Mouse (Mus musculus) cerebellum, adult 9-11 months (tissue): Measurements from ENCODE around the gene Olig2.
"Not testable (repeated sequence)": the region's sequence is repeated elsewhere in the genome, so short reads cannot be mapped to it uniquely, and the experiment has no call there.

Experiments
- DNase-seq: peaks from one replicate; pipeline ENCODE4 v3.0.0; 2022

The Olig2 gene

DNA sequence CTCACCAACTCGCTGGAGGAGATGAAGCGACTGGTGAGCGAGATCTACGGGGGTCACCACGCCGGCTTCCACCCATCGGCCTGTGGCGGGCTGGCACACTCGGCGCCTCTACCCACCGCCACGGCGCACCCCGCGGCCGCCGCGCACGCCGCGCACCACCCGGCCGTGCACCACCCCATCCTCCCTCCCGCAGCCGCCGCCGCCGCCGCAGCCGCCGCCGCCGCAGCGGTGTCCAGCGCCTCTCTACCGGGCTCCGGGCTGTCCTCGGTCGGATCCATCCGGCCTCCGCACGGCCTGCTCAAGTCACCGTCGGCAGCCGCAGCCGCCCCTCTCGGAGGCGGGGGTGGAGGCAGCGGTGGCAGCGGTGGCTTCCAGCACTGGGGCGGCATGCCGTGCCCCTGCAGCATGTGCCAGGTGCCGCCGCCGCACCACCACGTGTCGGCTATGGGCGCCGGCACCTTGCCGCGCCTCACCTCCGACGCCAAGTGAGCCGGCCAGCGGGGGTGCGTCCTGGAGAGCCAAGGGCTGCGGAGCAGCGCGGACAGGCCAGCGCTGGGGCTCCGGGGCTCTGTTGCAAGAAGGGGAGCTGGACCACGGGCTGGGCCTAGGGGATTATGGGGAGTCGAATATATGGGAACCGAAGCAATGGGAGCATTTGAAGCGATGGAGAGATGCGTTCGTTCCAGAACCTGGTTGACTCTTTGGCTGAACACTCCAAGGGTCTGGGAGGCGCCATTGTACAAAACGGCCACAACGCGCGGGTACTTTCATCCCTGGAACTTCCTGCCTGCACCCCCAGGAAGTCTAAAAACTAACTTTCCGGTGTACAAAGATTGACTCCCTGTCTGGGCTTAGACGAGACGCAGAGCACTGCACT is 1.9 kb downstream of the Olig2 start:
- no peak for DNase-seq

DNA sequence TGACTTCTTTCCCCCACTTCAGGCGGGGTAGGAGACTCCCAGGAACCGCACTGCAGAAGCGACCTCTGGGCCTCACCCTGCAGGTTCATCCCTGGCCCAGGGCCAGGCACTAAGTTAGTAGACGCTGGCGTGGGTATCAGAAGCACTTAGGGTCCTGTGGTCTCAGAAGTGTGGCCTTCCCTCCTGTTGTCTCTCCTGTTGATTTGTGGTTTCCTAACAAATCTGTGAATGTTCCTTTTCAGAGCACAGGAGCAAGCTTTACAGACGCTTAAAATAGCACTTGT is 2.4 kb downstream of the Olig2 start:
- DNase-seq: no peak

DNA sequence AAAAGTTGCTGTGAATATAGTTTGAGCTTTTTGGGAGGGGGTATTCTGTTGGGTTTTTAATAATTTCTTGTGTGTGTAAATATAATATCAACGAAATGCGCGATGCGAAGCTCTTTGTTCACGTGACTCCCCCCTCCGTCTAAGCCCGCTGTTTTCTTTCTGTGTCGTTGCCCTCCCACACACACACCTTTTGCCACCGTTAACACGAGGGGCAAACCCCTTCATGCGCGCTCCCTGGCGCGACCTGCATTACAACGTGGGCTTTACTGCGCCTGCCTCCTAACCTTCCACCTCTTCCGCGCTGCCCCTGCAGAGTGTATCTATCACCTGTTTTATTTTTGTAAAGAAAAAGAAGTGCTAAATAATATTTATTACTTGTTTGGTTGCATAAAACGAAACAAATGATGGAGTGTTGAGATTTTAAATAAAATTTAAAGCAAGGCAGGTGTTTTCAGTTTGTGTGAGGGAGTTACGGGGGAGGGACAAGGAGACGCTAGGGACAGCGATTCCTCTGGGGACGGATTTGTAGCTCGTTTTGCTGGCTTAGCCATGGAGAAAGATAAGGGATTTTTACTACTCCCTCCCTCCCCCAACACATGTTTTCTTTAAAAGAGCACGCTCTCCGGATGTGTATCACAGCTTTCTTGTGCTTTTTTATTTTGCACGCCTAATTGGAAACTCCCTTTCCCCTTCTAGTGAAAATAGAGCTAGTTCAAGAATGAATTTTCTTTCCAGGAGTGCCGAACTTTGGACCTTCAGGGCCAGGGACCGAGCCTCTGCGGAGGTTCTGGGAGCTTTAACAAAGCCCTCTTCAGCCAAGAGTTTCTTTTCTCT is 3.2 kb downstream of the Olig2 start:
- DNase-seq: no peak

DNA sequence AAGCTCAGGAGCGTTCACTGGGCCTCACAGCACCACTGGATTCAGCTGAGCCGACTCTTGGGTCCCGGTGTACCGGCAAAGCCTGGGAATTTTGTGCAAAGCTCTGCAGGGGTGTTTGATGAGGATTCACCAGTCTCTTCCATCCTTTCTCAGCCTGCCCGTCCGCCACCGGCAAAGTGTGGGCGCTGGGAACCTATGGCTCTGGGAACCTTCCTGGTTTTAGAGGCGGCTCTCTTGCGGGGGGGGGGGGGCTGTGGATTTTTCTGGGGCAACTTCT is 3.8 kb downstream of the Olig2 start:
- DNase-seq: no peak

DNA sequence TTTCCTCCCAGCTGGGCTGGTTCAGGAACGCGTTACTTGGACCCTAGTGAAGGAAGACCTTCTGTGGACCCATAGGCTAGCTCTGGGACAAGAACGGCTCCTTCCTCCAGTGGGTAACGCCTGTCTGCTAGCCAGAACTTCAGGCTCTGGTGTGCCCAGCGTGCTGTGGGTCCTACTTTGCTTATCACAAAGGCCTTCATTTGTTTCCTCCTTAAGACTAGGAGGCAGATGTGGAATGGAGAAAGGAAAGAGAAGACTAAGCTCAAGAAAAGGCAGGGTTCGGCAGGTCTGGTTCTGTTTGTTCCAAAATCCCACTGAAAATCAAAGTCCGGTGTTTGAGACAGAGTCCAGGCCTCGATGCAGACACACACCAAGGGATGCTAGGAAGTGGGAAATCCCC is 4.4 kb downstream of the Olig2 start:
- DNase-seq: no peak

DNA sequence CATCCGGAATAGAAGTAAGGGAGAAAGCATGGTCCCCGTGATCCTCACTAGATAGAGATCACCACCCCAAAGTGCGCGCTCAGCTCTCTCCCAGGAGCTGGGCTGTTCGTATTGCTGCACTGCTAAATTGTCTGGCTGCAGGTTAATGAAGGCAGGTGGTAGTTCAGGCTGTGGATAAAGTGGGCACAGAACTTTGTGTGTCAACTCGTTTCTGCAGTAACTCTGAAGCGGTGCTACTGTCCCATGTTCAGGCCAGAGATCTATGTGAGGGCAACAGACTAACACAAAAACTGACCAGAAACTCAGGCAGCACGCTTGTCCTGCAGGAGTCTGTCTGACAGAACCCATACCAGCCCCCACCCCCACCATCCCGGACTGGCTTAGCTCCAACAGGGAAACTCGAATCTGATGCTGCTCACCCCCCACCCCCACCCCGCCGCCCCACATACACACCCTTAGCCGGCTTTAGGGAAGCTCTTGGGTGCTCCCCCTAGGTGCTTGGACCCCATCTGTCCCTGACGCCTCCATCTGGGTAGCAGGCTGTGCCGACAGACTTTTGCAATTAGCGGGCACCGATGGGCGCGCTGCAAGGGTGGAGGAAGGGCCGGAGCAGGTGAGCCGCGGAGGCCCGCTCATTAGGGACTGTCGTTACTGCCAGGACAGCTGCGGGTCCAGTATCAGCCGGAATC is 6.7 kb downstream of the Olig2 start:
- no peak for DNase-seq

DNA sequence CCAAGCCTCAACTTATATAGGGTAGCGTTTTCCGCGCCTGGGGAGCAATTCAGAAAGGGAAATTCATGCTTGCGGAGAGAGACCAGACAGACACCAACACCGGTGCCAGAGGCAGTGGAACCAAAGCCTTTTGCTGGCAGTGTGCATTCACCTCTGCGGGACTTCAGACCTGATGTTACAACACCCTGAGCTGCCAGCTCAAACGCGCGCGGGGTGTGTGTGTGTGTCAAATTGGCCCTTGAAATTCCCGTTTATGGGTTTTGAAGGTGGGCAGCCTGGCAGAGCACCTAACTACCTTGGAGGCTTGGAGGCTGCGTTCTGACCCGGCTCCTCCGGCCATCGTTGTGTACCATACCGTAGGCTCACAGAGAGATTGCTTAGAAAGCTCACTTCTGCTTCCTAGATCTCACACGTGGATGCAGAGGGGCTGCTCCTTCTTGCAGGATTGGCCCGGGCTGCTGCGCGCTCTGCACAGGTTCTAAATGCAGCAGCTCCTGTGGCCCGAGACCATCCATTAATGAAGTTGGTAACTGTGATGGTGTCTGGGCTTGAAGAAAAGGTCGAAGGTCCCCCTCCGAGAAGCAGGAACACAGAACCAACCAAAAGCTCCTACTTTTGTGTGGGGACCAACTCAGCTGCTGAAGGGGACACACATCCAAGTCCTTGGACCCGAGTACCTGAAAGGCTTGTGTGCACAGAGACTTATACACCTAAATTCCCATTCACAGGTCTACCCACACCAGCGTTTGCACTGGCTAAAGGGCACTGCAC is 7.4 kb downstream of the Olig2 start:
- DNase-seq: no peak

DNA sequence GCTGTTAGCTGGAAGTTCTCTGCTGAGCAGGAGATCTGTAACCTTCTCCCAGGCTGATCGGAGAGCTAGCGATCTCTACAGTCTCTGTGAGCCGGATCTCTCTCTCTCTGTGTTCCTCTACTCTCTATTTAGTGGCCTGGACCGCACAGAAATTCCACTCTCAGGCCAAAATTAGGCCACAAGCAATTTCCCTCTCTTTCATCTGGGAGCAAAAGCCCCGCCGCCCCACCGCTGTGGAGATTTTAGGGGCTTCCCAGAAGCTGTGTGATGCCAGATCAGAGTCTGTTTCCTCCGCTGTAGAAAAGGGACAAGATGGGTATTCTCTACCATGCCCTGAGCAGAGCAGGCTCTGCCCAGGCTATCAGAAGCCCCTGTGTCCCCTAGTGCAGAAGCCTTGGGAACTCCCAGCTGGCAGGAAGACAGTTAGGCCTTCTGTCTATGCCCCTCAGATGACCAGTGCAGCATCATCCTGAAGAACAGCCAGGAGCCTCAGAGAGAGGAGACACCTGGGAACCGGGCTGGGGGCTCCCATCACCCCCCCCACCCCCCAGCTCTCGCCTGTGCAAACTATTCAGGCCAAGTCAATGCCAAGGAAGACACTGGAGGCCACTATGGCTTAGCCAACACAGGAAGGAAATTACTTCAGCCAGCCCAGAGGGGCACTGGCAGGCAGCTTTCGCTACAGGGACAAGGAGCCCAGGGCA is 8.1 kb downstream of the Olig2 start:
- DNase-seq: no peak

DNA sequence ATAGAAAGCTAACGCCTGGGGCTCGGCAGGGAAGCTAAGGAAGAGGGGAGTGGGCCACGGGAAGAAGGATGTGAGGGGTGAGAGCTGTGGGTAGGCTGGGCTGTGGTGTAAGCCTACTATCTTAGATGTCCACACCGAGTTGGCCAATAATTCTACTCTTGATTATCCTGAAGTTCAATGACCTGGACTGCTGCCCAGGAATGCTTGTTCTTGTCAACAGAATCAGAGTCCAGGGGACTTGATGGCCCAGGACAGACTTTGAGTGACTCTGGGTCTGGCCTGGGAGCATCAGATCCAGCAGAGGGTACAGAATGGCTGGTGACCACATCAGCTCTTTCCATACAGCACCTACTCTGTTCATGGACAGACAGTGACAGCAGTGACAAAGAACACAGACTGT is 13.8 kb downstream of the Olig2 start:
- no peak for DNase-seq

DNA sequence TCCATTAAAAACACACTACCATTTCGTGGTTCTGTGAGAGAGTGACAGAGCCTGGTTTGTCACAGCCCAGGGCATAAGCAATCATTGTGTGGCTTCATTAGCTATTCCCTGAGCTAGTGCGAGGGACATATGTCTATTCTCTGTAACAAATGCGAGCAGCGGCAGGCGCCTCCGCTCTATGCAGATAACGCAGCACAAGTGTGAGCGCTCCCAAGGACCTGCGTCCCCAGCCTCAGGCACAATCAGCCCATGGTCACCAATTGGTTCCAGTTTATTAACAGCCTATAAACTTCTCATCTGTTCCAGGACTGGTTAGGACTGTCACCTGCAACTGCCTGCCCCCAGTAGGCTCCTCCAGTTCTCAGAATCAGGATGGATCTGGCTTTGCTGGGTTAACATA is 21.0 kb downstream of the Olig2 start:
- no peak for DNase-seq

DNA sequence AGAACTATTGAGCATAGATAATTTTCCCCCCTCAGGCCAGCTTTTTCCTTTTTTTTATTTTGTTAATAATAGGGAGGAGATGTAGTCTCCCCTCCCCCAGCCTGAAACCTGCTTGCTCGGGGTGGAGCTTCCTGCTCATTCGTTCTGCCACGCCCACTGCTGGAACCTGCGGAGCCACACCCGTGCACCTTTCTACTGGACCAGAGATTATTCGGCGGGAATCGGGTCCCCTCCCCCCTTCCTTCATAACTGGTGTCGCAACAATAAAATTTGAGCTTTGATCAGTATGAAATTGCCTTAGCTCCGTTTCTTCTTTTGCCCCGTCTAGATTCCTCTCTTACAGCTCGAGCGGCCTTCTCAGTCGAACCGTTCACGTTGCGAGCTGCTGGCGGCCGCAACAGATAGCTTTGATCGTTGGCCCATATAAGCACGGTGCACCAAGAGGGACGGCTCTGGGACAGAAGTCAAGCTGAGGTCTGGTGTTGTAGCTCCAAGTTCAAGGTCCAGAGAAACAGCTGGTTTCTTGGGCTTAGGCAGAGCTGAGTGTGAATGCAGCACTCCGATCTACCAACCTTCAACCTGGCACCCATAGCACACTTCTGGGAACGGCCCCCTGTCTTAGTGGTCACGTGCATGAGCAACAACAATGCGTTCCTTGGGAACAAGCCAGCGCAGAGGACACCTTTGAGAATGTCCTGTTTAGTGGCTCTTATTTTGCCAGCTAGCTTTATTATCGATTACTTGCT is 30.3 kb downstream of the Olig2 start:
- DNase-seq: not testable (repeated sequence)

DNA sequence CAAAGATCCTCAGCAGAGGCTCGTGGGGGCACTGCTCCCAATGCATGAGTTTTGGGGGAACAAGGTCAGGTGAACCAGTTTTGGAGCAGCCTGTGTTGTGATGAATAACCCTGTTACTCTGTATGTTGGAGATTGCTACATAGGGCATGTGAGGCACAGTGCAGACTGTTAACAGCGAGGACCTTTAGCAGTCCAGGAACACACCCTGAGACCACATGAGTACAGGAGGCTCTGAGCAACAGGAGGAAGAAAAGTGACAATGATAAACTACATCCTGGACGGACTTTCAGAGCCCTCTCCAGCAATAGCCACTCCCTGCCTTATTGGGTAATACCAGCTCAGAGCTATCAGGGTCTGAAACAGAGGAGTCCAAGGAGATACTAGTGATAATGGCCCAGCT is 33.7 kb downstream of the Olig2 start:
- DNase-seq: no peak

DNA sequence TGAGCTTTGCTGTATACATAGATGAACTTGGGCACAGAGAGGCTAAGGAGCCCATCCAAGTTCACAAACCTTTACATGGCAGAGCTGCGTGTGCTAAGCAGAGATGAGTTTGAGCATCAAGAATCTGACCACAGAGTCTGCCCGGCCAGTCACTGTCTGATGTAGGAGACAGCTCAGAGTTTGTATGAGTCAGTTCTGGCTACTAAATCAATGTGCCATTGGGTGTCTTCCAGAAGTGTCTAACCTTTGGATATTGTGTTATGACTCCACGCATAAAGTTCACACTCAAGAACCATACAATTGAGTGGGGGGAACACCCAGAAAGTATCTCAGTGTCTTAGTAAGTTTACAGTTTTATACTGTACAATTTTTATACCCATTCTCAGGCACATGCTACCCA is 35.6 kb downstream of the Olig2 start:
- DNase-seq: no peak

DNA sequence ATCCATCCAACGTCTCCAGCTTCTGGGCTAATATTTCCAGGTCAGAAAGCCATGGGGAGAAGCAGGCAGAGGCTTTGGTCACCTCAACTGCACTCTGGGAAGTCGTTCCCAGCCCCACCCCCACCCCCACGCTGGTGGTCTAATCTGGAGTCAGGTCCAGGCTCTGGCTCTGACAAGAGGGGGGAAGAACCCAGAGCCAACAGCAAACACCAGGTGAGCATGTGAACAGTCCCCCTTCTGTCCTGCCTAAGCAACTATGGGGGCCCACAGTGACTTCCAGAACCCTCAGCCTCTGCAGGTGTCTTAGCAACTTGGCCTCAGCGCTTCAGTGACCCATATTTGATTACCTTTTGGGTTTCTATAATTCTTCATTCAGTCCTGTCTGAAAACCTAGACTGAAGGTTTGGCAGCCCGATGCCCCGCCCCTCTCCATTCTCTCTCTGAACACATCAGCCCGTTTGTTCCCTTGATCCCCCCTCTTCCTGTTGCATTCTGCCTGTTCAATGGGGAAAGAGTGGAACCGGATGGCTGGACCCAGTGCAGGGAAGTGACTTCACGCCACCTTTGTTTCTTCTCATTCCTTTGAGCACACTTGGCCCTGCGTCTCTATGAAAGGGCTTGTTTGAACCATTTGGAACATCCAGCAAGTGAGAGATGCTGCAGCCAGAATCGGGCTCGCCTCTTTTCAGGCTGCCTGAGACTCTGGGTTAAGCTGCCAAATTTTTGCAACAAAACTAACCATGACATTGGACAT is 37.4 kb downstream of the Olig2 start:
- DNase-seq: no peak

DNA sequence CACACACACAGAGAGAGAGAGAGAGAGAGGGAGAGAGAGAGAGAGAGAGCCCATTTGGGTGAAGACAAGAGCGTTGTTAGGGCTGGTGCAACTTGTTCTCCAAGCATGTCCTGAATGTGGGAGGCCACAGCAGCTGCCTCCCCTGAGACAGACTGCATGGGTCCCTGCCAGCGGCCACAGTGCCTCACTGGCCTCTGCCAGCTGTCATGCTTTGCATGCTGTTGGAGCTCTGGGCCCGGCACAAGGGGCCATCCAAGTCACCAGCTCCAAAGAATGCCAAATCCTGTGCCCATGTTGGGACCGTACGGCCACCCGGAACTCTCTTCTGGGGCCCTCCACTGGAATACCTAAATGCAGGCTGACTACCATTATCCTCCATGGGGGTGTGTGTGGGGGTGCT is 40.7 kb downstream of the Olig2 start:
- DNase-seq: peak; percentile 46

DNA sequence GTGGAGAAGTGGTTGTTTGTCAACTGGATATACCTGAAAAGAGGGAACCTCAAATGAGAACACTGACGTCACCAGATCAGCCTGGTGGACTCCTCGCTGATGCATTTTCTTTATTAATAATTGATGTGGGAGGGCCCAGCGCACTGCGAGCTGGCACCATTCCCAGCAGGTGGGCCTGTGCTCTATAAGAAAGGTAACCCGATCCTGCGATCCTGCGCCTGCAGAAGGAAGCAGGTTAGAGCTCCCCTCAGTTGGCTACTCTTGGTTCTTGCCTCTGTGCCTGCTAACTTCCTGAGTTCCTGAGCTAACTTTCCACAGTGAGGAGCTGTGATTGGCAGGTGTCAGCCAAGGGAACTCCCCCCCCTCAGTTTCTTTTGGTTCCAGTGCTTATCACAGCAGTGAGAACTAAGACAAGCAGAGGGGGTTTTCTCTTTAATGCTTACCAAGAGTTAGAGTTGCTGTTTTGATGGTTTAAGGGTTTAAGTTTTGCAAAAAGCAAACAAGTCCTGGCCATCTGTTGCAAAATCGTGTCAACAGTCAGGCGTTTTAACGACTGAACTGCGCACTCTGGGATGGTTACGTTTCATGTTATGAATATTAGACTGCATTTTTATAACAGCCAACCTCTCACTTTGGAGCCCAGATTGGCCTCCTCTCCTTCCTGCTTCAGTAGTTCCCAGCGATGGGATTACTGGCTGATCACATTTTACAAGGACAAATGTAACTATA is 43.6 kb downstream of the Olig2 start:
- no peak for DNase-seq

DNA sequence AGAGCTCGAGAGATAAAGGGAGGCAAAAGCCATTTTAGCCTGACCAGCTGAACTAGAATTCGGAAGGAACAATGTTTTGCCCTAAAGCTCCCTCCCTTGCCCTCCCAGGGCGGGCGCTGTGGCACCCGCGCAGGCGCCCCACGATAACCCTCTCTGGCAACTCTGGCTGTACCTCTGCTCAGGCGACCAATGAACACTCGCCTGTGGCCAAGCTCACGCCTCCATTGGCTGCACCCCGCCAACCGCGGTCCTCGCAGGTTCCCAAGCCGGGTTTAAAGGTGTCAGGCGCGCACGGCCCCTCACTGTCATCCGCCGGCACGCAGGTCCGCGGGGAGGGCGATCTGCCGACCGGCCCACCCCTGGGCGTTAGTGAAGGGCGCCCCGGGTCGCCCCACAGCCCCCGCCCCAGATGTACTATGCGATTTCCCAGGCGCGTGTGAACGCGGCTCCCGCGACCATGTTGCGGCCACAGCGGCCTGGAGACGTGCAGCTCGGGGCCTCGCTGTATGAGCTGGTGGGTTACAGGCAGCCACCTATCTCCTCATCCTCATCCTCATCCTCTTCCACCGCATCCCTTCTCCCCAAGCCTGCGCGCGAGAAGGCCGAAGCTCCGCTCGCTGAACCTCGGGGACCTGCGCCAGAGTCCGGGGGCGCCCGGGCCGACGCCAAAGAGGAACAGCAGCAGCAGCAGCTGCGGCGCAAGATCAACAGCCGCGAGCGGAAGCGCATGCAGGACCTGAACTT is 44.4 kb downstream of the Olig2 start, which contains the start of gene Olig1:
Olig1 (plus strand) TSS at position 305 of the 744 bp plus-strand sequence.
- peak; percentile 50 for DNase-seq

DNA sequence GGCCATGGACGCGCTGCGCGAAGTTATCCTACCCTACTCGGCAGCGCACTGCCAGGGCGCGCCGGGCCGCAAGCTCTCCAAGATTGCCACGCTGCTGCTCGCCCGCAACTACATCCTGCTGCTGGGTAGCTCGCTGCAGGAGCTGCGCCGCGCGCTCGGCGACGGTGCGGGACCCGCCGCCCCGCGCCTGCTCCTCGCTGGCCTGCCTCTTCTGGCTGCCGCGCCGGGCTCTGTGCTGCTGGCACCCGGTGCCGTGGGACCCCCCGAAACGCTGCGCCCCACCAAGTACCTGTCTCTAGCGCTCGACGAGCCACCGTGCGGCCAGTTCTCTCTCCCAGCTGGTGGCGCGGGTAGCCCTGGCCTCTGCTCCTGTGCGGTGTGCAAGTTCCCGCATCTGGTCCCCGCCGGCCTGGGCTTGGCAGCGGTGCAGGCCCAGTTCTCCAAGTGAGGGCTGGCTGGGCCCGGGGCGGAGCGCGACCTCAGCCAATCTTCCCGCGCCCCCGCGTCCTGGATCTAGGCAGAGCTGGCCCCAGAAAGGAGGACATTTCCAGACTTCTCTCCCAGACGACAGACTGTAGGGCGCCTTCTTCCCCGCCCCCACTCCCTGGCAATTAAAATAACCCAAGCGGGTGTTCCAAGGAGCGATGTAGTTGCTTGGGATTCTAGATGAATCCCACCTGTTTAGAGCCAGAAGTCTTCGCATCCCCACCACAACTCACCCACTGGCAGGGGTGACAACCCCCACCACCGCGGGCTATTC is 45.1 kb downstream of the Olig2 start:
- DNase-seq: no peak
